In genomic region chr11:69370817-69371215, GRCm38 (mm10) we compare ENCODE assay signal across 8 mouse cellular contexts. TPM values are rescaled to one million over a fixed set of nuclear protein-coding genes. Genes with fewer than 3 reads are reported as not detected.
DNase-seq lines count a peak whose midpoint lies in the region; ATAC-seq lines count a peak whose summit lies in the region.

No protein-coding gene starts in this region.

- intact Hi-C loops in heart, postnatal 14 days (cut with DNase I): no loop called here

- no peak for DNase-seq in heart, postnatal 14 days
- peak; percentile 44 for DNase-seq in NIH3T3 (ENCODE audit: low read depth)
- no peak for DNase-seq in right cerebral cortex, postnatal 10 days (ENCODE audit: low spot score in 2 of 2)
- no peak for DNase-seq in urinary bladder, adult 2 months (ENCODE audit: low spot score)
- no peak for DNase-seq in thymus, adult 18-20 months

- peaks cover 21% of the 10 kb centered on the region for H3K36me3 ChIP-seq in heart, embryonic 13.5 days
- H3K36me3 ChIP-seq in forebrain, embryonic 16.5 days (ENCODE audit: control insufficient read depth, insufficient read depth): no peaks in the 10 kb centered on the region
- 0 out of 2 replicates have a peak, but pooled peaks cover 6% of the 10 kb centered on the region for H3K36me3 ChIP-seq in liver, embryonic 15.5 days (replicated peaks)

- ATAC-seq in heart, embryonic 13.5 days (ENCODE audit: extremely low read depth, insufficient number of reproducible peaks, low FRiP score, low TSS enrichment): no peak
- no peak for ATAC-seq in forebrain, embryonic 16.5 days
- no peak for ATAC-seq in liver, embryonic 15.5 days (ENCODE audit: insufficient read depth)

- peaks cover 57% of the 10 kb centered on the region for H3K4me1 ChIP-seq in heart, embryonic 13.5 days
- H3K4me1 ChIP-seq in forebrain, embryonic 16.5 days (replicated peaks; ENCODE audit: control insufficient read depth, insufficient read depth, low read length): peaks cover 30% of the 10 kb centered on the region
- H3K4me1 ChIP-seq in liver, embryonic 15.5 days (replicated peaks): peaks cover 81% of the 10 kb centered on the region

- H3K4me2 ChIP-seq in heart, embryonic 13.5 days: peak overlapping the region; percentile 53
- H3K4me2 ChIP-seq in forebrain, embryonic 16.5 days (ENCODE audit: low read length): peak overlapping the region; percentile 45
- H3K4me2 ChIP-seq in liver, embryonic 15.5 days: peak overlapping the region; percentile 24

- H3K9me3 ChIP-seq in heart, embryonic 13.5 days: no peaks in the 10 kb centered on the region
- H3K9me3 ChIP-seq in forebrain, embryonic 16.5 days (ENCODE audit: control insufficient read depth, low read length): no peaks in the 10 kb centered on the region
- no peaks in the 10 kb centered on the region for H3K9me3 ChIP-seq in liver, embryonic 15.5 days (replicated peaks)

- peak overlapping the region; percentile 75 for H3K27ac ChIP-seq in heart, embryonic 13.5 days (replicated peaks)
- H3K27ac ChIP-seq in forebrain, embryonic 16.5 days (ENCODE audit: low read length): peak overlapping the region; percentile 95
- peak overlapping the region; percentile 95 for H3K27ac ChIP-seq in liver, embryonic 15.5 days (replicated peaks)

- H3K9ac ChIP-seq in heart, embryonic 13.5 days: peak overlapping the region; percentile 44; the same call in 1 of the 2 replicates
- peak overlapping the region; percentile 41; the same call in 1 of the 2 replicates for H3K9ac ChIP-seq in forebrain, embryonic 16.5 days (replicated peaks; ENCODE audit: low read depth, low read length)
- H3K9ac ChIP-seq in liver, embryonic 15.5 days: peak overlapping the region; percentile 21; the same call in 1 of the 2 replicates

- 20% methylated on average over 9 of the region's 9 CpGs for WGBS in heart, embryonic 13.5 days
- 20% methylated on average over 9 of the region's 9 CpGs for WGBS in forebrain, embryonic 16.5 days
- 35% methylated on average over 9 of the region's 9 CpGs for WGBS in liver, embryonic 15.5 days (ENCODE audit: insufficient replicate concordance)

- no peaks in the 10 kb centered on the region for H3K27me3 ChIP-seq in heart, embryonic 13.5 days (replicated peaks)
- no peaks in the 10 kb centered on the region for H3K27me3 ChIP-seq in forebrain, embryonic 16.5 days (replicated peaks; ENCODE audit: control insufficient read depth, insufficient read depth, low read length)
- peaks cover 59% of the 10 kb centered on the region for H3K27me3 ChIP-seq in liver, embryonic 15.5 days

- peak overlapping the region; percentile 13 for H3K4me3 ChIP-seq in heart, embryonic 13.5 days
- peak overlapping the region; percentile 21 for H3K4me3 ChIP-seq in forebrain, embryonic 16.5 days (replicated peaks; ENCODE audit: low read length)
- no peak overlapping the region for H3K4me3 ChIP-seq in liver, embryonic 15.5 days (replicated peaks)

RNA-seq across cellular contexts. Expression of gene Chd3, which starts 1.6 kb away (rescaled TPM):
- polyA plus RNA-seq in heart, embryonic 13.5 days (2015; fragmentation: Nextera tagmentation; extraction: Ambion mirVana): 18.0 and 18.8 TPM in 2 replicates
- 10 to 100 TPM; 45.4 to 47.4 TPM for total RNA-seq in heart, postnatal 14 days (2021)
- polyA plus RNA-seq in forebrain, embryonic 16.5 days (2015; fragmentation: Nextera tagmentation; extraction: Ambion mirVana): 132 and 146 TPM in 2 replicates
- polyA plus RNA-seq in liver, embryonic 15.5 days (2015; fragmentation: Nextera tagmentation; extraction: Ambion mirVana): 3.4 and 5.8 TPM in 2 replicates
- polyA plus RNA-seq in urinary bladder, adult 2 months (2012; rRNA removed): 85.5 and 132 TPM in 2 replicates

RNA-seq across cellular contexts. Expression of gene Naa38, which starts 24.5 kb away (rescaled TPM):
- 135 and 139 TPM in 2 replicates for polyA plus RNA-seq in heart, embryonic 13.5 days (2015; fragmentation: Nextera tagmentation; extraction: Ambion mirVana)
- total RNA-seq in heart, postnatal 14 days (2021): 10 to 100 TPM; 85.4 to 91.7 TPM
- polyA plus RNA-seq in forebrain, embryonic 16.5 days (2015; fragmentation: Nextera tagmentation; extraction: Ambion mirVana): 79.2 and 86.1 TPM in 2 replicates
- 77.2 and 88.0 TPM in 2 replicates for polyA plus RNA-seq in liver, embryonic 15.5 days (2015; fragmentation: Nextera tagmentation; extraction: Ambion mirVana)
- polyA plus RNA-seq in urinary bladder, adult 2 months (2012; rRNA removed): 143 and 188 TPM in 2 replicates

RNA-seq across cellular contexts. Expression of gene Cyb5d1, which starts 24.6 kb away (rescaled TPM):
- 21.2 and 21.5 TPM in 2 replicates for polyA plus RNA-seq in heart, embryonic 13.5 days (2015; fragmentation: Nextera tagmentation; extraction: Ambion mirVana)
- total RNA-seq in heart, postnatal 14 days (2021): 10 to 100 TPM; 25.0 to 29.3 TPM
- polyA plus RNA-seq in forebrain, embryonic 16.5 days (2015; fragmentation: Nextera tagmentation; extraction: Ambion mirVana): 42.5 and 44.2 TPM in 2 replicates
- polyA plus RNA-seq in liver, embryonic 15.5 days (2015; fragmentation: Nextera tagmentation; extraction: Ambion mirVana): 9.6 and 11.0 TPM in 2 replicates
- polyA plus RNA-seq in urinary bladder, adult 2 months (2012; rRNA removed): 43.0 and 48.0 TPM in 2 replicates

RNA-seq across cellular contexts. Expression of gene Tmem88, which starts 27.2 kb away (rescaled TPM):
- 40.0 and 40.5 TPM in 2 replicates for polyA plus RNA-seq in heart, embryonic 13.5 days (2015; fragmentation: Nextera tagmentation; extraction: Ambion mirVana)
- 10 to 100 TPM; 37.4 to 39.6 TPM for total RNA-seq in heart, postnatal 14 days (2021)
- 5.9 and 6.2 TPM in 2 replicates for polyA plus RNA-seq in forebrain, embryonic 16.5 days (2015; fragmentation: Nextera tagmentation; extraction: Ambion mirVana)
- 6.6 and 7.1 TPM in 2 replicates for polyA plus RNA-seq in liver, embryonic 15.5 days (2015; fragmentation: Nextera tagmentation; extraction: Ambion mirVana)
- 11.5 and 11.6 TPM in 2 replicates for polyA plus RNA-seq in urinary bladder, adult 2 months (2012; rRNA removed)

RNA-seq across cellular contexts. Expression of gene Rnf227, which starts 30.6 kb away (rescaled TPM):
- polyA plus RNA-seq in heart, embryonic 13.5 days (2015; fragmentation: Nextera tagmentation; extraction: Ambion mirVana): 6.2 and 8.3 TPM in 2 replicates
- total RNA-seq in heart, postnatal 14 days (2021): under 1 TPM; 0.34 to 0.48 TPM
- polyA plus RNA-seq in forebrain, embryonic 16.5 days (2015; fragmentation: Nextera tagmentation; extraction: Ambion mirVana): 109 and 144 TPM in 2 replicates
- polyA plus RNA-seq in liver, embryonic 15.5 days (2015; fragmentation: Nextera tagmentation; extraction: Ambion mirVana): 0.97 and 1.3 TPM in 2 replicates
- 3.0 and 4.2 TPM in 2 replicates for polyA plus RNA-seq in urinary bladder, adult 2 months (2012; rRNA removed)
